Mouse (Mus musculus) cortical plate, adult 2 months (tissue): ENCODE results near the gene Olr1.

Experiments used
- CTCF ChIP-seq: fragments of 200-500 bp; IDR thresholded peaks from 2 replicates; pipeline ENCODE4 v1.5.1; 2011; ENCODE audit warnings: mild to moderate bottlenecking, control low read depth, low read length; ENCODE audit not compliant: insufficient read depth; ENCODE audit errors: extremely low read depth
- POLR2A ChIP-seq: fragments of 200-500 bp; IDR thresholded peaks from 2 replicates; pipeline ENCODE4 v1.6.1; 2011; ENCODE audit warnings: mild to moderate bottlenecking, low read length, control low read depth; ENCODE audit not compliant: insufficient read depth; ENCODE audit errors: extremely low read depth

- TF ChIP-seq CTCF (no peak), POLR2A (no peak)
These were observed 68.9 kb downstream of the Olr1 start for GRCm38 (mm10) chr6:129438033-129438432.
